Mouse (Mus musculus) heart, embryonic 15.5 days (tissue): ENCODE data around the gene 1700017N19Rik. TPM values are rescaled to one million over a fixed set of nuclear protein-coding genes. Genes with fewer than 3 reads are reported as not detected.
"Not testable (repeated sequence)": the region's sequence is repeated elsewhere in the genome, so short reads cannot be mapped to it uniquely, and the experiment has no call there.

Source experiments
- ATAC-seq: fragments of 200-750 bp; cut with Nextera tagmentation; replicated peaks from 2 replicates; pipeline ENCODE4 v1.8.0; 2017; ENCODE audit warnings: low read depth, moderate TSS enrichment; ENCODE audit not compliant: insufficient number of reproducible peaks, insufficient read depth, low FRiP score
- H3K27ac ChIP-seq: fragments of 300-500 bp; sonication (generic); 2 replicates; pipeline ENCODE4 v1.5.1; 2015; ENCODE audit warnings: mild to moderate bottlenecking, inconsistent platforms
- H3K27me3 ChIP-seq: fragments of 300-500 bp; sonication (generic); 2 replicates; pipeline ENCODE4 v1.6.1; 2015; ENCODE audit warnings: inconsistent platforms
- H3K36me3 ChIP-seq: fragments of 300-500 bp; sonication (generic); 2 replicates; pipeline ENCODE4 v1.6.1; 2015; ENCODE audit warnings: mild to moderate bottlenecking, inconsistent platforms
- H3K4me1 ChIP-seq: fragments of 300-500 bp; sonication (generic); replicated peaks from 2 replicates; pipeline ENCODE4 v1.6.1; 2015; ENCODE audit warnings: inconsistent platforms
- H3K4me2 ChIP-seq: fragments of 300-500 bp; sonication (generic); 2 replicates; pipeline ENCODE4 v1.6.1; 2015; ENCODE audit warnings: inconsistent platforms, mild to moderate bottlenecking, moderate library complexity
- H3K4me3 ChIP-seq: fragments of 300-500 bp; sonication (generic); 2 replicates; pipeline ENCODE4 v1.5.1; 2015; ENCODE audit warnings: mild to moderate bottlenecking, inconsistent platforms
- H3K9ac ChIP-seq: fragments of 300-500 bp; sonication (generic); 2 replicates; pipeline ENCODE4 v1.6.1; 2015; ENCODE audit warnings: mild to moderate bottlenecking, inconsistent platforms
- H3K9me3 ChIP-seq: fragments of 300-500 bp; sonication (generic); replicated peaks from 2 replicates; pipeline ENCODE4 v1.6.1; 2016; ENCODE audit warnings: inconsistent platforms
- WGBS: fragments of 180-500 bp; shearing (Covaris S2); methylation state at CpG from one replicate; pipeline ENCODE4 v1.1.7; 2015; ENCODE audit warnings: mixed read lengths; 5-methylcytosine and 5-hydroxymethylcytosine counted together
- polyA plus RNA-seq: library from polyadenylated mRNA; unstranded; fragments of >200 nt; fragmentation: Nextera tagmentation; extraction: Ambion mirVana; gene quantifications from 2 replicates; pipeline ENCODE4 v1.2.1, GENCODE M21; 2015

The 1700017N19Rik gene
- not detected in 2 replicates for polyA plus RNA-seq

- Histone ChIP-seq H3K9me3 (no peaks in the 10 kb centered on the region), H3K36me3 (no peaks in the 10 kb centered on the region), H3K27me3 (no peaks in the 10 kb centered on the region), H3K9ac (no peak within 1 kb of the TSS), H3K27ac (no peak within 1 kb of the TSS), H3K4me1 (no peaks in the 10 kb centered on the region; the same call in 1 of the 2 replicates), H3K4me3 (peak within 1 kb of the TSS; percentile 94), H3K4me2 (peak within 1 kb of the TSS; percentile 85)
- WGBS: 68% methylated on average over 1 of the region's 1 CpGs
- ATAC-seq: no peak
These were observed at the start of gene 1700017N19Rik, which contains the start of gene 4930430F08Rik for GRCm38 (mm10) chr10:100590323-100590722. Gene 1700017N19Rik (plus strand): TSS chr10:100590484. Gene 4930430F08Rik (minus strand): TSS chr10:100590423.

DNA sequence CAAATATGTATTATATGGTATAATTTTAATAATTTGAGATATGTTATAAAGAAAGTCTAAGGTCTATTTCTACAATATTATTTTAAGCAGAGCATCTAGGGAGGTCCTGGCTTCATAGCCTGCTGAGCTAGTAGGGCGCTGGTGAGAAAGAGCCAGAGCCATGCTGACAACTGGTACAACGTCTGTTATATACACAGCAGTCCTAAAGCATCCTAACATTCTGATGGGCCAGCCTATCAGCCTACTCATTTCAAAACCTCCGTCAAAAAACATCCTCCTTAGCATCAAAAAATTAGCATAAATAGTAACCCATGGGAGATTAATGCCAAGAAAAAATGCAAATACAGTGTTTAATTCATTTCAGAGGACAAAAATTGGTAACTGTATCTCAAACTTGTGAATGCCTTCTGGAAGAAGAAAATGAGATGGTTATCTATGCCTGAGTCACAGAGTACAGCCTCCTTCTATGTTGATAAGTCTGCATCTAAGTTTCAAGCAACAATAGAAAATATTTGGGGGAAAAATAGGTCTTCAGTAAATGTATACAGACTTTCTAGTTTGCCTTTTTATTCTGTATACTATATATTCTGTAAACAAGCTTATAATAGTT lies 33.6 kb upstream of the 1700017N19Rik start:
- Histone ChIP-seq H3K9me3 (no peaks in the 10 kb centered on the region), H3K4me1 (no peaks in the 10 kb centered on the region), H3K9ac (no peak overlapping the region), H3K27ac (no peak overlapping the region), H3K4me2 (no peak overlapping the region), H3K4me3 (no peak overlapping the region), H3K36me3 (no peaks in the 10 kb centered on the region), H3K27me3 (no peaks in the 10 kb centered on the region)
- ATAC-seq: no peak
- 71% methylated on average over 3 of the region's 3 CpGs for WGBS

DNA sequence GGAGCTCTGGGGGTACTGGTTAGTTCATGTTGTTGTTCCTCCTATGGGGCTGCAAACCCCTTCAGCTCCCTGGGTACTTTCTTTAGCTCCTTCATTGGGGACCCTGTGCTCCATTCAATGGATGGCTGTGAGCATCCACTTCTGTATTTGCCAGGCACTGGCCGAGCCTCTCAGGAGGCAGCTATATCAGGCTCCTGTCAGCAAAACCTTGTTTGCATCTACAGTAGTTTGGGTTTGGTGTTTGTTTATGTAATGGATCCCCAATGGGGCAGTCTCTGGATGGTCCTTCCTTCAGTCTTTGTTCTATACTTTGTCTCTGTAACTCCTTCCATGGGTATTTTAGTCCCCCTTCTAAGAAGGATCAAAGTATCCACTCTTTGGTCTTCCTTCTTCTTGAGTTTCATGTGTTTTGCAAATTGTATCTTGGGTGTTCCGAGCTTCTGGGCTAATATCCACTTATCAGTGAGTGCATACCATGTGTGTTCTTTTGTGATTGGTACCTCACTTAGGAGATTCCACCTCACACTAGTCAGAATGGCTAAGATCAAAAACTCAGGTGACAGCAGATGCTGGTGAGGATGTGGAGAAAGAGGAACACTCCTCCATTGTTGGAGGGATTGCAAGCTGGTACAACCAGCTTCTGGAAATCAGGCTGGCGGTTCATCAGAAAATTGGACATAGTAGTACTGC lies 29.9 kb upstream of the 1700017N19Rik start:
- WGBS: 85% methylated on average over 3 of the region's 3 CpGs
- H3K4me3 ChIP-seq, H3K9me3 ChIP-seq, H3K4me2 ChIP-seq, ATAC-seq, H3K36me3 ChIP-seq, H3K27me3 ChIP-seq, H3K9ac ChIP-seq, H3K4me1 ChIP-seq, H3K27ac ChIP-seq: not testable (repeated sequence)

DNA sequence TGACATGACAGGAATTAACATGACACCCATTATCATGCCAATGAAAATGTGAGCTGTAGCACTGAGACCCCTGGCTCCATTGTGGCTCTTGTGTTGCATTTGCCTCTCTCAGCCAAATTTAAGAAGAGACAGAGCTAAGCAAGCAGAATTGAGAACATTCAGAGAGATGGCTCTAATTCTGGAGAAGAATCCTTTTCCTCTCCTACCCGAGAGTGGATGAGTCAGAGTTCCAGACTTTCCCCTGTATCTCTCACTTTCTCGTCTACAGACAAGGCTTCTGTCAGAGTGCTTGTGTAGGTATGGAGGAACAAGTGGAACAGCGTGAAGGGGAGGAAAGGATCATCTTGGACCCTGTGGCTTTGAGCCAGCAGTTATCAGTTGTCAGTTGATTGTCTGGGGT lies 26.2 kb upstream of the 1700017N19Rik start:
- H3K4me2 ChIP-seq: no peak overlapping the region
- no peak for ATAC-seq
- H3K4me1 ChIP-seq: no peaks in the 10 kb centered on the region
- no peak overlapping the region for H3K27ac ChIP-seq
- 64% methylated on average over 3 of the region's 3 CpGs for WGBS
- H3K9me3 ChIP-seq: no peaks in the 10 kb centered on the region
- peaks cover 13% of the 10 kb centered on the region; the same call in 1 of the 2 replicates for H3K36me3 ChIP-seq
- H3K4me3 ChIP-seq: no peak overlapping the region
- H3K27me3 ChIP-seq: no peaks in the 10 kb centered on the region
- H3K9ac ChIP-seq: no peak overlapping the region

DNA sequence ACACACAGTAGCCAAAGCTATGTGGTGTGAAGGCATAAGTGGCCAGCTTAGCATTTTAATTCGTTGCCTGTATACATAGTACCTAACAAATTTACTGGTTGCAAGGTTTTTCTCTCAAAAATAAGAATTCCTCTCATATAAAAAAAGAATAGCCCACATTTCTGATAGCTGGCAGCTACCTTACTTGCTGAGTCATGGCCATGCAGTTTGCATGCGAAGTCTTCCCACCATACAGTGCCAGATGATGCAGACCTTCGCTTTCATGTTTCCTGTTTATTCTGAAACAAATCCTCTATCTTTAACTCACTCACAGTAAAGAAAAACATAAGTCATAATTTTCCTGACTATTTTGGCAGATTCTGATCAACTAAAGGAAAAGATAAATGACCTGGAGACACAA lies 18.6 kb upstream of the 1700017N19Rik start:
- H3K4me1 ChIP-seq: no peaks in the 10 kb centered on the region
- no peak overlapping the region for H3K27ac ChIP-seq
- 87% methylated on average over 3 of the region's 3 CpGs for WGBS
- no peaks in the 10 kb centered on the region for H3K27me3 ChIP-seq
- H3K9ac ChIP-seq: no peak overlapping the region
- H3K4me3 ChIP-seq: no peak overlapping the region
- H3K4me2 ChIP-seq: no peak overlapping the region
- ATAC-seq: no peak
- peaks cover 19% of the 10 kb centered on the region; the same call in 1 of the 2 replicates for H3K36me3 ChIP-seq
- H3K9me3 ChIP-seq: no peaks in the 10 kb centered on the region

DNA sequence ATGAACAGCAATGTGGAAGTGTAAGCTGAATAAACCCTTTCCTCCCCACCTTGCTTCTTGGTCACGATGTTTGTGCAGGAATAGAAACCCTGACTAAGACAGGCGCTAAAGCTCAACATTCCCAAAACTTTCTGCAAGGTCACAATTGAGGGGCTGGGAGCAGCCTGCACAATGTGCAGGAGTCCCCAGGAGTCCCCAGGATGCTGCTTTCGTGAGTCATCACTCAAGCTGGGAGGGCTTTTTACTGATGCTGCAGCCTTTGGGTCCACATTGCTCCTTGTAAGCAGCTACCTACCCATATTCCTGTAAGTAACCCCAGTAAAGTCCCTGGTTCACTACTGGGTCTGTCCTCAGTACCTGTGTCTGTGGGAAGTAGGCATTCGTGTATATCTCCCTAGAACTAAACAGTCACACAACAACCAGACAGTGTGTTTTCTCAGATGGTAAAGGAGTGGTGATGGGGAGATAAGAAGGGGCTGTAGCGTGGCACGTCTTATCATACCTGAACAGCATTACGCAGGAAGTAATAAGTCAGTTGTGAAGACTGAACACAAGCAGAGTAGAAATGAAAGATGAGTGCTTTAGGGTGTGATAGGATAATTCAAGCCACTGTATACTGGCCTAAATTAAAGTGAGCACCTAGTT lies 15.7 kb upstream of the 1700017N19Rik start:
- Histone ChIP-seq H3K4me2 (no peak overlapping the region), H3K27ac (no peak overlapping the region), H3K36me3 (peaks cover 27% of the 10 kb centered on the region; the same call in 1 of the 2 replicates), H3K9me3 (no peaks in the 10 kb centered on the region), H3K4me3 (no peak overlapping the region), H3K4me1 (no peaks in the 10 kb centered on the region), H3K27me3 (no peaks in the 10 kb centered on the region), H3K9ac (no peak overlapping the region)
- ATAC-seq: no peak
- 81% methylated on average over 7 of the region's 7 CpGs for WGBS

DNA sequence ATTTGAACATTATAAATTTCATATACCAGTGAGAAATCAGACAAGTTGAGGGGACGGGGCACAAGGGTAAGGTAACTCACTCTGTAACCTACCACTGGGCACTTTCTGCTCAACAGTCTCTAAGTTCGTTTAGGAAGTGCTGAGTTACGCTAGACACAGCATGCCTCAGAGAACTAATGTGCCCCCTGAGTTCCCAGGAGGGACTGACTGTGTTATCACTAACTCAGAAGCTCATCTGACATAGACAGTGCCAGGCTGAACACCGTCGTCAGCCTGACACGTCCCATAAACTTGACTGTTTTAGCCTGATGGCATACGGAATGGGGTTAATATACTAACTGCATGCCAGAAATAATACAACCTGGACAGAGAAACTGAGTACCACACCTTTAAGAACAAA lies 15.0 kb upstream of the 1700017N19Rik start:
- ATAC-seq: no peak
- no peaks in the 10 kb centered on the region for H3K9me3 ChIP-seq
- WGBS: 80% methylated on average over 7 of the region's 7 CpGs

DNA sequence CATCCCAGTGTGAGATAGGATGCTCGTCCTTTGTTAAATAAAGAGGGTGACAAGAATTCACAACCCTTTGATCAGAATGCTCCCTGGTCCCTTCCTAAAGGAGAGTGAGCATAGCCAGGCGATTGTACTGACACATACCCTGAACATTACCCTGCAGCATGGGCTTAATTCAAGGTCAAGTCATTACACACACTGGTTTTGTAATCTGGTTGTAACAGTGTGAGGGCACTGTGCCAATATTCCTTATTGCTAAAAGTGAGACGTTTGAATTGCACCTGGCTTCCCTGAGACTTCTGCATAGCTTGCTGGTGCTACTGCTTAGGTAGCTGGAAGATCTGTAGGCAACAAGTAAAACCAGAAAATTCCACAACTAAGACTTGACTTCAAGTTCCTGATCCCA lies 6.1 kb upstream of the 1700017N19Rik start:
- WGBS: 66% methylated on average over 3 of the region's 3 CpGs

More for the DNA sequence above, 15.0 kb upstream of the 1700017N19Rik start:
- no peaks in the 10 kb centered on the region for H3K27me3 ChIP-seq
- no peak overlapping the region for H3K4me3 ChIP-seq
- no peak overlapping the region for H3K4me2 ChIP-seq
- no peaks in the 10 kb centered on the region for H3K4me1 ChIP-seq
- no peak overlapping the region for H3K9ac ChIP-seq
- H3K36me3 ChIP-seq: peaks cover 27% of the 10 kb centered on the region; the same call in 1 of the 2 replicates
- H3K27ac ChIP-seq: no peak overlapping the region

DNA sequence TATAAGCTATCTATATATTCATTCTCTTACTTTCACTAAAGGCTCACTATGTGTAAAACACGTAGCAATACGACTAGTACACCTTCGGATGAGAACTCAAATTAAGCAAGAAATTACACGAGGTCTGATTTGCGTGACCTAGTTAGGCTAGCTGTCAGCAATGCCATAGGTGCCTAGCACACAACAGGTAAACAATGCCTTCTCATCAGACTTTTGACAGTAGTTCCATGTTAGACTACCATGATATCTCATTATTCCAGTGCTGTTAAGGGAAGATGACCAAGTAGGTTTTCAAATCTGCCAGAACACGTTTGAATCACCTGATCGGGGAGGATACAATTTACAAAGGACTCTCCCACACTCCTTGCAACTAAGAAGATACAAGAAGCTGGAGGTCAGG lies 1.8 kb upstream of the 1700017N19Rik start:
- Histone ChIP-seq H3K27ac (peak overlapping the region; percentile 75), H3K27me3 (no peaks in the 10 kb centered on the region), H3K4me3 (peak overlapping the region; percentile 94), H3K36me3 (0 out of 2 replicates have a peak, but pooled peaks cover 6% of the 10 kb centered on the region), H3K9me3 (no peaks in the 10 kb centered on the region), H3K9ac (peak overlapping the region; percentile 75), H3K4me1 (no peaks in the 10 kb centered on the region; the same call in 1 of the 2 replicates), H3K4me2 (peak overlapping the region; percentile 85)
- 40% methylated on average over 7 of the region's 7 CpGs for WGBS
- no peak for ATAC-seq

More for the DNA sequence above, 6.1 kb upstream of the 1700017N19Rik start:
- Histone ChIP-seq H3K27me3 (no peaks in the 10 kb centered on the region), H3K27ac (no peak overlapping the region), H3K9ac (no peak overlapping the region), H3K4me3 (no peak overlapping the region), H3K4me2 (no peak overlapping the region), H3K4me1 (no peaks in the 10 kb centered on the region; the same call in 1 of the 2 replicates), H3K36me3 (0 out of 2 replicates have a peak, but pooled peaks cover 6% of the 10 kb centered on the region), H3K9me3 (no peaks in the 10 kb centered on the region)
- no peak for ATAC-seq

- peak overlapping the region; percentile 85 for H3K4me2 ChIP-seq
- peak overlapping the region; percentile 94 for H3K4me3 ChIP-seq
- H3K9ac ChIP-seq: peak overlapping the region; percentile 75
- under 1% methylated on average over 31 of the region's 31 CpGs for WGBS
- no peaks in the 10 kb centered on the region; the same call in 1 of the 2 replicates for H3K4me1 ChIP-seq
- no peaks in the 10 kb centered on the region for H3K9me3 ChIP-seq
- H3K27ac ChIP-seq: peak overlapping the region; percentile 75
- 0 out of 2 replicates have a peak, but pooled peaks cover 4% of the 10 kb centered on the region for H3K36me3 ChIP-seq
- H3K27me3 ChIP-seq: no peaks in the 10 kb centered on the region
- ATAC-seq: peak; percentile 98
These were observed 1.3 kb upstream of the 1700017N19Rik start for GRCm38 (mm10) chr10:100588932-100589388.

GRCm38 (mm10) chr10:100598339-100598738 lies 8.1 kb downstream of the 1700017N19Rik start:
- Histone ChIP-seq H3K9me3 (no peaks in the 10 kb centered on the region), H3K27me3 (no peaks in the 10 kb centered on the region), H3K9ac (no peak overlapping the region), H3K4me2 (no peak overlapping the region), H3K4me3 (no peak overlapping the region), H3K4me1 (no peaks in the 10 kb centered on the region), H3K36me3 (no peaks in the 10 kb centered on the region), H3K27ac (no peak overlapping the region)
- no peak for ATAC-seq
- WGBS: 74% methylated on average over 3 of the region's 3 CpGs
